Mouse (Mus musculus) heart, adult 2 months (tissue): Measurements from ENCODE around the gene Ppp1r11. TPM values are rescaled to one million over a fixed set of nuclear protein-coding genes. Genes with fewer than 3 reads are reported as not detected.

Source experiments
- DNase-seq, 2 experiments: peaks; one replicate each; pipeline ENCODE4 v3.0.0; 2021
- H3K27ac ChIP-seq: fragments of 200-600 bp; 2 replicates; pipeline ENCODE4 v1.8.1; 2022
- H3K27me3 ChIP-seq: fragments of 200-500 bp; 2 replicates; pipeline ENCODE4 v1.6.1; 2012; ENCODE audit warnings: mild to moderate bottlenecking, low read length, inconsistent platforms, mixed read lengths; ENCODE audit not compliant: control insufficient read depth, insufficient read depth
- H3K36me3 ChIP-seq: fragments of 200-500 bp; 2 replicates; pipeline ENCODE4 v1.6.1; 2012; ENCODE audit warnings: low read length, inconsistent platforms; ENCODE audit not compliant: control insufficient read depth, insufficient read depth
- H3K4me1 ChIP-seq: fragments of 200-500 bp; 2 replicates; pipeline ENCODE4 v1.6.1; 2011; ENCODE audit warnings: low read length; ENCODE audit not compliant: control insufficient read depth, insufficient read depth
- H3K4me3 ChIP-seq: fragments of 200-600 bp; 2 replicates; pipeline ENCODE4 v1.8.1; 2022
- H3K79me2 ChIP-seq: fragments of 200-500 bp; replicated peaks from 2 replicates; pipeline ENCODE4 v1.6.1; 2012; ENCODE audit warnings: mild to moderate bottlenecking, inconsistent platforms, low read length, moderate library complexity, mixed read lengths; ENCODE audit not compliant: control insufficient read depth, insufficient read depth
- H3K9ac ChIP-seq: fragments of 200-500 bp; 2 replicates; pipeline ENCODE4 v1.6.1; 2012; ENCODE audit warnings: low read depth, mild to moderate bottlenecking, control low read depth, inconsistent platforms, low read length, mixed read lengths
- CTCF ChIP-seq: fragments of 200-600 bp; IDR thresholded peaks from 2 replicates; pipeline ENCODE4 v1.8.1; 2022; ENCODE audit warnings: antibody characterized with exemption, mild to moderate bottlenecking, moderate library complexity
- EP300 ChIP-seq: fragments of 200-500 bp; IDR thresholded peaks from 2 replicates; pipeline ENCODE4 v1.6.1; 2011; ENCODE audit warnings: low read depth, low read length, control low read depth; ENCODE audit not compliant: insufficient read depth
- POLR2A ChIP-seq: fragments of 200-500 bp; IDR thresholded peaks from 2 replicates; pipeline ENCODE4 v1.6.1; 2011; ENCODE audit warnings: mild to moderate bottlenecking, low read depth, low read length, control low read depth; ENCODE audit not compliant: insufficient read depth
- WGBS: fragments of 180-500 bp; shearing (Covaris S2); methylation state at CpG from one replicate; pipeline ENCODE4 v1.1.7; 2018; 5-methylcytosine and 5-hydroxymethylcytosine counted together
- intact Hi-C: fragments of 180-260 bp; cut with DNase I; formaldehyde crosslinking; loops from one replicate; pipeline ENCODE4 v1.15.1; 2025
- polyA plus RNA-seq: library from polyadenylated mRNA; depleted of rRNA; stranded (reverse); fragments of >200 nt; gene quantifications from 2 replicates; pipeline ENCODE4 v1.2.3, GENCODE M21; 2012
- total RNA-seq, 2 experiments: library from RNA; stranded (reverse); gene quantifications; 2 replicates each; pipeline ENCODE4 v1.2.3; 2021

Gene Ppp1r11
- total and polyA plus RNA-seq, 3 experiments = 56.8 to 108 (median 92.4) TPM

GRCm38 (mm10) chr17:36923491-36923890 lies 28.1 kb downstream of the Ppp1r11 start:
- H3K36me3 ChIP-seq = no peaks in the 10 kb centered on the region
- H3K4me3 ChIP-seq = no peak overlapping the region
- WGBS = 53% methylated on average over 4 of the region's 4 CpGs
- H3K4me1 ChIP-seq = peaks cover 1% of the 10 kb centered on the region; the same call in 1 of the 2 replicates
- intact Hi-C loops = no loop called here
- H3K27me3 ChIP-seq = no peaks in the 10 kb centered on the region
- no peak for DNase-seq
- H3K27ac ChIP-seq = no peak overlapping the region
- TF ChIP-seq CTCF (no peak), POLR2A (no peak), EP300 (no peak)
- H3K79me2 ChIP-seq = no peaks in the 10 kb centered on the region
- no peak overlapping the region for H3K9ac ChIP-seq

GRCm38 (mm10) chr17:36922715-36923114 lies 28.8 kb downstream of the Ppp1r11 start:
- no peak for DNase-seq
- Histone ChIP-seq H3K4me1 (peaks cover under 1% of the 10 kb centered on the region; the same call in 1 of the 2 replicates), H3K27ac (no peak overlapping the region), H3K4me3 (no peak overlapping the region), H3K79me2 (no peaks in the 10 kb centered on the region), H3K36me3 (no peaks in the 10 kb centered on the region), H3K9ac (no peak overlapping the region), H3K27me3 (no peaks in the 10 kb centered on the region)
- 80% methylated on average over 4 of the region's 4 CpGs for WGBS
- no peak for TF ChIP-seq EP300
- no peak for TF ChIP-seq CTCF
- TF ChIP-seq POLR2A = no peak
- intact Hi-C loops = no loop called here

GRCm38 (mm10) chr17:36920239-36920638 lies 31.3 kb downstream of the Ppp1r11 start:
- H3K36me3 ChIP-seq = no peaks in the 10 kb centered on the region
- H3K4me3 ChIP-seq = no peak overlapping the region
- peak in 1 of 2 experiments; percentile 20 for DNase-seq
- 43% methylated on average over 15 of the region's 15 CpGs for WGBS
- no peaks in the 10 kb centered on the region for H3K79me2 ChIP-seq
- intact Hi-C loops = no loop called here
- no peaks in the 10 kb centered on the region for H3K4me1 ChIP-seq
- H3K27me3 ChIP-seq = no peaks in the 10 kb centered on the region
- no peak overlapping the region for H3K27ac ChIP-seq
- no peak overlapping the region for H3K9ac ChIP-seq
- TF ChIP-seq POLR2A (no peak), CTCF (no peak), EP300 (no peak)

GRCm38 (mm10) chr17:36915076-36915475 lies 36.5 kb downstream of the Ppp1r11 start:
- peak; percentile 28 to 67 for DNase-seq
- Histone ChIP-seq H3K36me3 (no peaks in the 10 kb centered on the region), H3K27ac (no peak overlapping the region), H3K9ac (no peak overlapping the region), H3K4me1 (no peaks in the 10 kb centered on the region), H3K27me3 (no peaks in the 10 kb centered on the region), H3K79me2 (no peaks in the 10 kb centered on the region), H3K4me3 (no peak overlapping the region)
- intact Hi-C loops = loop anchor here (1.0 to 2.0 kb wide), 3 partner anchors 44 to 134 kb away; partner anchors contain the start of genes Znrd1 and Znrd1as
- TF ChIP-seq POLR2A = no peak
- TF ChIP-seq EP300 = 0 out of 2 replicates have a peak, but pooled peaks have one; percentile 39
- peak; percentile 82 for TF ChIP-seq CTCF
- WGBS = 12% methylated on average over 9 of the region's 9 CpGs

GRCm38 (mm10) chr17:36914108-36914507 lies 37.4 kb downstream of the Ppp1r11 start:
- no peaks in the 10 kb centered on the region for H3K27me3 ChIP-seq
- peak; percentile 91 for TF ChIP-seq CTCF
- no peak for TF ChIP-seq EP300
- TF ChIP-seq POLR2A = no peak
- H3K27ac ChIP-seq = no peak overlapping the region
- H3K4me1 ChIP-seq = no peaks in the 10 kb centered on the region
- H3K36me3 ChIP-seq = no peaks in the 10 kb centered on the region
- intact Hi-C loops = loop anchor here (2.0 kb wide), 2 partner anchors 45 to 135 kb away; partner anchors contain the start of genes Znrd1 and Znrd1as
- H3K4me3 ChIP-seq = no peak overlapping the region
- H3K9ac ChIP-seq = no peak overlapping the region
- DNase-seq = peak; percentile 63 to 68
- WGBS = 18% methylated on average over 2 of the region's 2 CpGs
- no peaks in the 10 kb centered on the region for H3K79me2 ChIP-seq

- H3K27ac ChIP-seq = no peak overlapping the region
- no peaks in the 10 kb centered on the region for H3K4me1 ChIP-seq
- no peak overlapping the region for H3K4me3 ChIP-seq
- TF ChIP-seq CTCF (no peak), EP300 (no peak), POLR2A (no peak)
- no peak for DNase-seq
- H3K36me3 ChIP-seq = no peaks in the 10 kb centered on the region
- no peaks in the 10 kb centered on the region for H3K27me3 ChIP-seq
- 55% methylated on average over 2 of the region's 2 CpGs for WGBS
- no peaks in the 10 kb centered on the region for H3K79me2 ChIP-seq
- H3K9ac ChIP-seq = no peak overlapping the region
- intact Hi-C loops = loop anchor here (1.0 kb wide), 1 partner anchor 20 kb away; no protein-coding TSS in a partner anchor
Observed at GRCm38 (mm10) chr17:36912031-36912430, 39.5 kb downstream of the Ppp1r11 start.
